Mouse (Mus musculus): ENCODE measurements around the gene Colgalt2. TPM values are rescaled to one million over a fixed set of nuclear protein-coding genes. Genes with fewer than 3 reads are reported as not detected.

Gene Colgalt2
- polyA plus RNA-seq (2015; fragmentation: Nextera tagmentation; extraction: Ambion mirVana), result 3.1 and 3.7 TPM in 2 replicates

GRCm38 (mm10) chr1:152399790-152400555, at the start of gene Colgalt2:
Gene Colgalt2 (plus strand): TSS chr1:152399830.

GRCm38 (mm10) chr1:152386188-152386835, 13.3 kb upstream of the Colgalt2 start, which contains the start of gene Tsen15:
Gene Tsen15 (minus strand): TSS chr1:152386688.

Other genes with a start within 250 kb of the Colgalt2 start
- gene Tsen15, start 13.1 kb upstream of the Colgalt2 start, polyA plus RNA-seq (2015; fragmentation: Nextera tagmentation; extraction: Ambion mirVana), result 33.3 and 33.4 TPM in 2 replicates

Measured in skeletal muscle tissue, postnatal 0 days (tissue).